Mouse (Mus musculus) monocyte, adult 2 months (primary cell): ENCODE measurements around the gene Spata45.

Experiments used
- DNase-seq, 2 experiments: peaks; one replicate each; pipeline ENCODE4 v3.0.0; 2022; ENCODE audit warnings: low spot score in 2 of 2, low read depth in 1 of 2

Spata45 gene

DNA sequence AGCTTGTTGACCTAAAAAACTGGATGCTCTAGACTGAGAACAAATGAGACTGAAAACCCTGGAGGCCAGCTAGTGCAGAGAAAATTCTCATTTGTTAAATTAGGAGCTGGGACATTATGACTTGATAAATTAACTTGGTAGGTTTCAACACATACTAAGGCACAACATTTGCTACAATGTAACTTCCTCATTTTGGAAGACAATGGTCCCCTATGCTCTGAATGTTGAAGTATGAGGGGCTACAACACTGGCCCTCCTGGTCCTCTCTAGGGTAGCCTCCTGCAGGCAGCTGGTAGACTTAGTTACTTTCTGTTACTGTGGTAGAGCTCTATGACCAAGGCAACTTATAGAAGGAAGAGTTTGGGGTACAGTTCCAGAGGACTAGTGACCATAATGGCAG lies 4.9 kb downstream of the Spata45 start:
- DNase-seq, result no peak

DNA sequence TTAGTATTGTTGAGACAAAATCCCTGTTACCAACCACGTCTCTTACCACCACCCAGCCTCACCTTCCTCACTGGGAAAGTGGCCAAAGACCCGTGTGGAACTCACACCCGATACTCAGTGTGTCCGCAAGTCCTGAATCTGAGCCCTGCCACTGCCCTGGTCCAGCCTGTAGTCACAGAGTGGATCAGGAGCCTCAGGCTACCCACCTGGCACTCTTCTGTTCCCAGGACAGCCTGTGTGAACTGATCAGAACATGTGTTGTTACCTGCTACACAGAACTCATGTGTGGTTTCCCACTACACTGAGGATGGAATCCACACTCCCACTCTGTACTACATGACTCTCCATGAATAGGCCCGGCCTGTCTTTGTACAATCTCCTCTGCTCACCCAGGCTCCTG lies 5.7 kb downstream of the Spata45 start:
- DNase-seq, result no peak

DNA sequence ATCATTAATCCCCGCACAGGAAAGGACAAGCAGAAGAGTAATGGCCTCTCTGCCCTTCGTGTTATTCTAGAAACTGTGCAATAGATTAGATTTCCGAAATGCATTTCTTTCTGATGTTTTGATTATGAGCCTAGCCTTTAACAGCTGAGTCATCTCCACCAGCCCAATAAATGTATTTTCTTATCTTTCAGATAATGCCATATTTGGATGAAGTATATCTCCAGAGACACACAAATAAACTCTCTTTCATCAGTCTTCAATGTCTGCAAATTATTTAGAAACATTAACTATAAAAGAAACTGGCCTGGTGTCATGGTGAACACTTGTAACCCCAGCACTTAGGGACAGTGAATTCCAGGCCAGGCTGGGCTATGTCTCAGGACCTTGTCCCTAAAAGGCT lies 6.2 kb downstream of the Spata45 start:
- no peak for DNase-seq

DNA sequence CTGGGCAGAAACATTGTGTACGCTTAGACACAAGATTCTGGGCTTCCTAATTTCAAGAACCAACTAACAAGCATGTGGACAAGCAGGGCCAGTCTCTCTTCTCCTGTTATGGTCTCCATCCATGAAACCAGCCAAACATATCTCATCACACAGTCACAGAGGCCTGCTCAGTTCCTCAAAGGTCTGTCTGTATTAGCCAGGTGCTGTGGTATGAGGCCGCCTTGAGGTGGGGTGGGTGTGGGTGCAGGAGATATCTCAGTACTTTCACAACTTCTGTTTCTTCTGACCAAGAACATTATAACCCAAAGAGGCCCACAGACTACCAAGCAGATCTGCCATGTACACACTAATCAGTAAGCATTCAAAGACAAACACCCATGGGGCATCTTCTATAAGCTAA lies 8.8 kb downstream of the Spata45 start:
- no peak for DNase-seq

DNA sequence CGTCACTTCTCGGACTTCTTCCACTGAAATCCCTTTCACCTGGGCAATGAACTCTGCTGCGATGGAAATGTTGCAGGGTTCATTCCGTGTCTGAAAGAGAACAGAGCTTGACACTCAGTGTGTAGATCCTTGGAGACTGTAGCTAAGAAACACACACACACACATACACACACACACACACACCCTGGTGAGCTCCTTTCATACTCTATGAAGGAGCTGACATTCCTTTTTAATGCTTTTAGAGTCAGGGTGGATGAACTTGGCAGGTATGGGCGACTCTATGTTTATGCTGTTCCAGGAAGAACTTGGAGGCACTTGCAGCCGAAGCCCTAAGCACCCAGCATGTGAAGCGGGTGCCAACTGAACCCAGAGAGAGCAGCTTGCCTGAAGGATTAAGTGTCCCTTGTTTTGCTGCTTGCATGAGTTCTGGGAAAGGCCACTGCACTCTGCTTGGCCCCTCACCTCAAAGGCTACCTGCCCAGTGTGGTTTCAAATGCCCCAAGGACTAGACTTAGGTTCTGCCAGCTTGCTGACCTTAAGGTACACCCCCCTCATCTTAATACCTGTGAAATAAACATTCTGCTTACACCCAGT lies 9.9 kb downstream of the Spata45 start:
- no peak for DNase-seq

DNA sequence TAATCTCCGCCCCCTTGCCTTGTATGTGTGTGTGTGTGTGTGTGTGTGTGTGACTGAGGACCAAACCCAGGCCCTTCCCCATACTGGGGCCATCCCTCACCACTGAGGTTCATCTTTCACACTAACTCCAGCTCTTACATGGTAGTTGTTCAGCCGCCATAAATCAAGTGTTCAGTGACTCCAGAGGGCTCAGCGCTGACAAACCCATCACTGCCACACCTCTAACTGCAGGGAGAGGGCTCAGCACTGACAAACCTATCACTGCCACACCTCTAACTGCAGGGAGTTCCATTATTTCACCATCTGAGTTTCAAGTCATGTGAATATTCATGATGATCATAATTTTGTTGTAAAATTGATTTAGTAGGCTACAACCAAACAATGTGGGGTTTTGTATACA lies 17.1 kb downstream of the Spata45 start:
- DNase-seq, result no peak

DNA sequence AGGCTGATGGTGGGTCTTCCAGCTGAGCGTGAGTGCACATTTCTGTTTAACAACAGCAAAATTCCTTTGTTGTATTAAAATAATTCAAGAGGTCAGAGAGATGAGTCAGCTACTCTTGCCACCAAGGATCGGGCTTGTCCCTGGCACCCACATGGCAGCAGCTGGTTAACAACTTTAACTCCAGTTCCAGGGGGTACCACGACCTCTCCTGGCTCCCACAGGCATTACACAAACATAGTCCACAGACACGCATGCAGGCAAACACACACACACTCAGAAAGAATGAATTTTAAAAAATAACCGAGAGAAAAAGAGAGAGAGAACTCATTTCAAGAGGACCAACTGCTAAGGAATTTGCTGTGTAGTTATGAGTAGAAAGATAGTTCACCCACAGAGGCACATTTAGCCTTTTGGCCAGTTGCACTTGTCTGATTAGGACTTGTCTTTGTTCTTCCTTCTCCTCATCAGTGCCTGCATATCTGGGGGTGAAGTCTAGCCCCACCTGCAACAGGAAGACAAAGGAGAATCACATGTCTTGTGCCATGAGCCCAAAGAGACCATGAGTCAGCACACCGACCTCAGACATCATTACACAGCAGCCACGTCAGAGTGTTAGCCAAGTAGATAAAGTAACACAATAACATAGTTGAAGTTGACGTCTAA lies 18.6 kb downstream of the Spata45 start:
- no peak for DNase-seq

DNA sequence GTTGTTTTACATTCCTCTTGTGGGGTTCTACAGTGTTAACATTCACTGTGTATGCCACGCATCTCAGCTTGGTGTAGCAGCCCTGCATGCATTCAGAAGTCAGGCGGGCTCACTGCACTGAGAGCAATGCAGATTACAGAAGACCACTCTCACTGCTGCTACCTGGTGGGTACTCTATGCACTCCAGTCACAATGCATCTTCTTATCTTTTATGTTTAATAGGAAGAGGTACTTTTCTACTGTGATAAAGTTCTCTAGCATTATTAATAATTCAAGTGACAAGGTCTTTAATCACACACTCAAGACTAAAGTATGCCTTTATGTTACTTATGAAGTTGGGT lies 19.1 kb downstream of the Spata45 start:
- no peak for DNase-seq

DNA sequence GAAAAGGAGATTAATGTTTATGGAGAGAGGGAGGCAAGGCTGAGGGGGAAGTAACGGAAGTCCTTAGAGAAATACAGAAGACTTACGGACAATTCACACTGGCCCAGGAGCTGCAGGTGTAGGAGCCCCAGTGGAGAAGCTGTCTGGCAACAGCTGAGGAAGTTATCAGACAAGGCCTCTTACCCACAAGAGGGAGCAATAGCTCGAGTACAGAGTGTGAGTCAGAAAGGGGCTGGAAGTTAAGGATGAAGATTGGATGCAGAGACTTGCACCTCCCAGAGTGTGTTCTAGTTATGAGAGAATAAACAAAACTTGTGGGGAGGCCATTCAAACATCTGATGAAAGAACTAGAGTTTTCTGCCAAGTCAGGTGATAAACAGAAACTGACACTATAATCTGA lies 21.0 kb downstream of the Spata45 start:
- no peak for DNase-seq

DNA sequence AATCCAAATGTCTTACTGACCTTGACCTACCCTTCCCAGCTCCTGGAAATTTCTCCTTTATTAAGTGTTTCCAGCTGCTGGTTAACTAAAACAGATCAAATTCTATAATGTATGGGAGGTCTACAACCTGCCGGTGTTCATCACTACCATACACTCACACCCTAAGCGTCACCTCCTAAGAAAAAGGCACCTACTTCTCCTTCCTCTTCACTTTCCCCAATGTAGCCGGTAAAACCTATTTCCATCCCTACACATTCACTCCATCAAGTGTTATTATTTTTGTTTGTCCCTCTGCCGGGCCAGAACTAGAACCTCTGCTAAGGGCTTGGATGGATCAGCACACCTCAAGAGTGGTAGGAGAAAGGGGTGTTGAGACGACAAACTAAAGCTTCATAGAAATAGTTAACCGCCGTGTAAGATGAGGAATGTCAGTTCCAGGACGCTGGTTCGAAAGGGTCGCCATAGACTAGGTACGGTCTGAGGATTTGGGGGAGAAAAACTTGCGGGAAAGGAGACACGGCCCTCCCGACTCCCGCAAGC lies 25.9 kb downstream of the Spata45 start:
- DNase-seq, result no peak

DNA sequence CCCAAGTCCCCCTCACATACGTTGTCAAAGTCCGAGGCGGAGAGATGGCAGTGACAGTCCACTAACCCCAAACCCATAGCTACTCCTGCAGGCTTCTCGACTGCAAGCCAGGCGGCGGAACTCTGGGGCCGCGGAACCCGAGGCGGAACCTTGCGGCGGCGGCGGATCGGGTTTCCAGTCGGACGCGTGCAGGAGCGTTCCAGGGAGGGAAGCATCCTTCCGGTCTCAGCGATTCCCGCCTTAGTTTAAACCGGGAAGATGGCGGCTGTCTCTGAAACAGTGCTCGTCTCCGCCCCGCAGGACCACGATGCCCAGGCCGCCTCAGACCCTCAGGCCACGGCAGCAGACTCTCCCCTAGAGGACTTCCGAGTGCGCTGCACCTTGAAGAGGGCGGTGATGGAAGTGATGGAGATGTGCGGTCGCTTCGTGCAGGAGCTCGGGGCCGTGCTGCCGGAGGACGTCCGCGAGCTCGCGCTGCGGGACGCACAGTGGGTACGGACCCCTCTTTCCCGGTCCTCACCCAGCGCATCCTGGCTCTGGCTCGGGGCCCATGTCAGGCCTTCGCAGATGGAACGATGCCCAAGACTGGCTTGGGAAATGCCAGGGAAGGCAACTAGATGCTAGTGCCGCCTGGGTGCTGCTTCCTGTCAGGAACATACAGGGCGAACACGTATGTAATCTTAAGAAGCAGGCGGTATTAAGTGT lies 26.5 kb downstream of the Spata45 start, which contains the start of the genes Tatdn3 and Nsl1:
TSS of gene Tatdn3 (minus strand) at position 152 of the 705 bp plus-strand sequence.
TSS of gene Nsl1 (plus strand) at position 232 of the 705 bp plus-strand sequence.
- peak; percentile 70 to 91 for DNase-seq

DNA sequence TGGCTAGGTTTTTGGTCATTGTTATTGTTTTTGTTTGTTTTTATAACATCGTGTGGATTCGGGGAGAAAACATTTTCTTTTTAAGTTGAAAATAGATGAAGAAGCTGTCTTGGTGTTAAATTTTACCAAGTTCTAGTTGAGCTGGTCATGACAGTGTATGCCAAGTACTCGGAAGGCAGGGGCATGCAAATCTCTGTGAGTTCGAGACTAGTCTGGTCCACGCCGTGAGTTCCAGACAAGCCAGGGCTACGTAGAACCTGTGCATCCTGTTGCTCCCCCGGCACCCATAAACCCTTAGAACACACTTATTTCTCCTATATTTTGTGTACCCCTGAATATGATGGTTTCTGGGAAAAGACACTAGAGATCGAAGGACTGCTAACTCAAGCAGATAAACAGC lies 27.3 kb downstream of the Spata45 start:
- no peak for DNase-seq

DNA sequence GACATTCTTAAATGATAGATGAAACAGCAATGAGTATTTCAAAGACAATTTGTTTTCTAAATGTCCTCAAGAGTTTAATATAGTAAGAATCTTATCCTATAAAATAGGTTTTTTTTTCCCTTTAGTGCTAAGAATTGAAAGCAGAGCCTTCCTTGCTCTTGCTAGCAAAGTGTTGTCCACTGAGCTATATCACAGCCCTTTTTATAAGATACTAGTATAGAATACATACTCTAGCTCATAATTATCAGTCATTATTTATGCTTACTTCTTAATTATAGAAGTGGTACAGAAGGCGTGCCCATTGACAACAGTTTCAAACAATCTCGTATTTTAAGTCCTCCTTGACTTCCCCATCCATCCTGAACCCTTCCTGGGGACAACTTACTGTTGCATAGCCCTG lies 28.1 kb downstream of the Spata45 start:
- no peak for DNase-seq

DNA sequence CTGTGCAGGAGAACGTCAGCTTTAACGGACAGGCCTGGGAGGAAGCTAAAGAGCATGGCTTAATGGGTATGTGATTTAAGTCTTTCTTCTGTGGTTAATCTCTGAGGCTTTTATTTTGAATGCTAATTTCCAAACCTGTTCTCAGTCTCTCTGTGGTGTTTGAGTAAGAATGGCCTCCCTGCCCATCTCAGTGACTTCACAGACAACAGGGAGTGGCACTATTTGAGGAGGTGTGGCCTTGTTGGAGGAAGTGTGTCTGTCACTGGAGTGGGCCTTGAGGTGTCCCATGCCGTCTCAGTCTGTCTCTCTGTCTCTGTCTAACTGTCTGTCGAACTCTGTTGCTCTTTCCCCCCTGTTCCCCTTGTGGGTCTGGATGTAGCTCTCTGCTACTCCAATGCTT lies 28.7 kb downstream of the Spata45 start:
- DNase-seq, result no peak

DNA sequence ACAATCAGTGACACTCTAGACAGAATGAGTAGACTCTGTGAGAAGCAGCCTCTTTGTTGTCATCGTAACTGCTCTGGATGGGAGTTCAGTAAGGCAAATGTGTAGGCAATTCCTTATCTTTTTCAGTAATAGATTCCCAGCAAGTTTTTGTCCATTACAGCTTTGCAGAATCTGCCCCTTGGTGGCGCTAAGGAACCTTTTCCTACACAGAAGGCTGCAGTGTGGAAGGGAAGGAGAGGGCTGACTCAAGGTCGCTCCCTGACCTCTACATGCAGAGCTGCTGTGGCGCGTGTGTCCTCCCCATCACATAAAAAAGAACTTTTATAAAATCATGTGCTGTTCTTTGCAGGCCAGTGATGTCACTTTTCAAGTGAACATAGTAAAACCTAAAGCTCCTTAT lies 31.9 kb downstream of the Spata45 start:
- no peak for DNase-seq

DNA sequence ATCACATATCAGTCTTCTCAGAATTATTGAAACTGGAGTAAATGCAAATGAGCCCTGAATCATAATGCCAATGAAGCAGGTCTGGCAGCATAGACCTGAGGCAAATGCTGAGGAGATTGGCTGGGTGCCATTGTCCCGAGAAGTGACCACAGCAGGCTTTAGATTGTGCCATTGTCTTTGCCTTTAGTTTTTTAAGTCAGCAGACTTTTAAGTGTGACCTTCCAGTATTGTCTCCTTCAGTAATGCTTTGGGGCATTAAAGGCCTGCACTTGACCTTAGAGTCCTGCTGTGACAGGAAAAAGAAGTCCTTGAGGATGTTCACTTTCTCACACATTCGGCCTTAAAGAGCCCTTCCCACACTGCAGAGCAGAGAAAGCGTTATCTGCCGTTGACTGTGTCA lies 33.8 kb downstream of the Spata45 start:
- DNase-seq, result no peak

DNA sequence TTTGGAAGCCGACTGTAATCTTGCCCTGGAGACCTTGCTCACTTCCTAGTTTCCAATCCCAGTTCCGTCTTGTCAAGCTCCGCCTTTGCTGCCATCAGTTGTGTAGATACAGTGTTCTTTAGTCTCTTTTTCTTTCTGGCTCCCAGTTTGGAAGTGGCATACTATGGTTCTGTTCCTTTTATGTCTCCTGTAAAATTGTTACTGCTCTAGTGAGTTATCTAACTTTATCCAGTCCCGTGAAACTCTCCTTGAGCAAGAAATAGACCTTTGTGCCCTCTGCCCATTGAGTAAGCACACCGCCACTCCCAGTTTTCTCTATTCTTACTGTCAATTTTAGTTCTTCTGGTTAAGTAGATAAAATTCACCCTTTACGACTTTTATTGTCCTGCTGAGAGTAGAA lies 35.2 kb downstream of the Spata45 start:
- peak in 1 of 2 experiments; percentile 30 for DNase-seq

DNA sequence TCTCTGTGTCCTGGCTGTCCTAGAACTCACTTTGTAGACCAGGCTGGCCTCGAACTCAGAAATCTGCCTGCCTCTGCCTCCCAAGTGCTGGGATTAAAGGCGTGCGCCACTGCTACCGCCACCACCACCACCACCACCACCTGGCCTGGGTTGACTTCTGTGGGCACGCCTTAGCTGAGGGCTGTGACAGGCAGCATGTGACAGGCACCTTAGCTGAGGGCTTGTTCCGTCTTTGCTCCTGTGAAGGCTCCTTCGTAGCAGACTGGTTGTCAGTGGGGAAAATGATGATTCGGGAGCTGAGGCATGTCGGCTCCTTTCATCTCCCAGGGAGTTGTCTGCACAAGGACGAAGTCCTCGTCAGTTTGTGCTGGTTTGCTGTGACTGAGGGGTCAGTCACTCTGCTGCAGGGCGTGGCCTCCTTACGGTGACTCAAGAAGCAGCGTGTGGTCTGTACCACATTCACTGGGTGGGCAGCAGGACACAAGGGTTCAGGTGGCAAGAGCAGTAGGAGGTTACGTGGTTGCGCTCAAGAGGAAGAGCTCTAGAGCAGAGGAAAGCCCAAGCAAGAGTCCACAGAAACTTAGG lies 36.0 kb downstream of the Spata45 start:
- DNase-seq, result no peak

DNA sequence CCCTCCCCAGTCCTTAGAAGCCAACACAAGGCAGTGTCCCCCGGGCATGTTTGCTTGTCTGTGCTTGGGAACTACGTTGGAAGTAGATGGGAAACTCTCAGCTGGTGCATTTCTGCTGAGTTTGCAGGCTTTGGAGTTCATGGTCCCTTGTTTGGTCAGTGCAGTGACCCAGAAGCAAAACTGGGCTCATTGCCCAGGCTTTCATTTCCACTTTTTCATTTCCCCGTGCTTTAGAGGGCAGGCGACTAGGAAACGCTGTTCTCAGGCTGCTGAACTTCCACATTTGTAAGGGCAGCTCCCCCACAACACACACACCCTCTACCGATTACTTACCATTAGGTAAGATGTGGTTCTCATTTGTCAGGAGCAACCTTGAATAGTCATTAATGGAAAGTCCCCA lies 36.6 kb downstream of the Spata45 start:
- peak; percentile 82 to 84 for DNase-seq

DNA sequence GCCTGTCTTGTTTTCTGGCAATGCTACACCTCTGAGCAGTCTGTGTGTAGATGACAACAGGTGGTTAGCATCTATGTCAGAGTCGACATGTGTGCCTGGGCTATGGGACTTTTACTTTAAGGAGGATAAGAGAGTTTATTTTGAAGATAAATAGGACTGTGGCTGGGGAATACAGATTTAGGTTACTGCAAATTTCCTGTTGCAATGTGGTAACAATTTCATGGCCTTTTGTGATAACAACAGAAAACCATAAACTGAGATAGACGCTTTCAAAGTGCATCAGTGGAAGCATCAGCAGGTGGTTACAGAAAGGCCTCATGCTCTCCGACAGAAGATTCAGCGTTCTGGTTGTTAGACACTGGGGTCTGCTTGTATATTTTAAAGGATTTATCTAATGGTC lies 37.0 kb downstream of the Spata45 start:
- no peak for DNase-seq

DNA sequence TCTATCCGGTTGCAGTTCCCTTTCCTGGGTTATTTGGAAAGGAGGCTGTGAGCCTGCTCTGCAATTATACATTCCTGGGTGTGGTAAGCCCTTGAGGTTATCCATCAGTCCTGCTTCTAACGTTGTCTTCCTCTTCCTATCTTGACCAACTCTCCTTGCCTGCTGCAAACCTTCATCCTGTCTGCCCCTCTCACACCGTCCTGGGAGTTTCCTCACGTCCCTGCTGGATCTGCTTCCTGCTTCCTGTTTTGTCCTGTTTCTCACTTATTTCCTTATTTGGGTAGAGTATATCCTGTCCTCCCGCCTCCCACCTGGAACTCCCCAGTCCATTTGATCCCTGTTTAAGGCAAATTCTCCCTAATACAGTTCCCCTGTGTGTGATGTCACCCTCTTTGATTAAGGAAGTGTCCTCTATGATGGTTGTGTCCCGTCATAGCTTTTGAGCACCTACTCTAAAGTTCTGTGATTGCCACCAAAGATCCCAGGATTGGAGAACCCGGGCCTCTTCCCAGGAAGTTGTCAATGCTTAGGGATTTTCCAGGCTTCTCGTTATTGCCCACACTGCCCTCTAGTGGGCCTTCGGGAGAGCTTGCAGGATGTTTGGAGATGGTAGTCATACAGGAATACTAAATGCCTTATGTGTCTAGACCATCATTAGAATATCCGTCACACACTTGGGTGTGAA lies 38.9 kb downstream of the Spata45 start:
- peak; percentile 45 to 51 for DNase-seq
